Mouse (Mus musculus) layer of hippocampus, adult 9-10 months (tissue): ENCODE results near the gene Olfr54.
A peak's percentile ranks its signal among the peaks of the same experiment; 100 is the strongest.
"Not testable (repeated sequence)": the region's sequence is repeated elsewhere in the genome, so short reads cannot be mapped to it uniquely, and the experiment has no call there.

Source experiments
- DNase-seq: peaks from one replicate; pipeline ENCODE4 v3.0.0; 2022; ENCODE audit warnings: low spot score

The Olfr54 gene

GRCm38 (mm10) chr11:51013936-51014335, at the start of gene Olfr54:
TSS of gene Olfr54 (plus strand) at chr11:51014236.
- DNase-seq, result no peak

- DNase-seq, result no peak
These were observed 49.1 kb upstream of the Olfr54 start for GRCm38 (mm10) chr11:50964886-50965285.

GRCm38 (mm10) chr11:50966230-50966629, 47.8 kb upstream of the Olfr54 start, which contains the start of gene Olfr1378:
TSS of gene Olfr1378 (plus strand) at chr11:50966530.
- DNase-seq, result no peak

- DNase-seq, result no peak
These were observed 36.8 kb upstream of the Olfr54 start for GRCm38 (mm10) chr11:50977216-50977615.

GRCm38 (mm10) chr11:50981667-50982066, 32.4 kb upstream of the Olfr54 start, which contains the start of gene Olfr1377:
TSS of gene Olfr1377 (plus strand) at chr11:50981967.
- no peak for DNase-seq

- DNase-seq, result no peak
These were observed 10.7 kb upstream of the Olfr54 start, which contains the start of gene Olfr51 for GRCm38 (mm10) chr11:51003296-51003695. TSS of gene Olfr51 (plus strand) at chr11:51003596.

GRCm38 (mm10) chr11:51011821-51012220, 2.2 kb upstream of the Olfr54 start:
- DNase-seq, result no peak

- DNase-seq, result no peak
These were observed 2.3 kb downstream of the Olfr54 start for GRCm38 (mm10) chr11:51016341-51016740.

- DNase-seq, result not testable (repeated sequence)
These were observed 12.8 kb downstream of the Olfr54 start for GRCm38 (mm10) chr11:51026811-51027210.

- not testable (repeated sequence) for DNase-seq
These were observed 15.3 kb downstream of the Olfr54 start for GRCm38 (mm10) chr11:51029381-51029780.

GRCm38 (mm10) chr11:51030225-51030624, 16.2 kb downstream of the Olfr54 start:
- DNase-seq, result no peak

GRCm38 (mm10) chr11:51032851-51033250, 18.8 kb downstream of the Olfr54 start:
- DNase-seq, result no peak

- DNase-seq, result not testable (repeated sequence)
These were observed 20.1 kb downstream of the Olfr54 start for GRCm38 (mm10) chr11:51034141-51034540.

GRCm38 (mm10) chr11:51035951-51036350, 21.9 kb downstream of the Olfr54 start:
- no peak for DNase-seq

GRCm38 (mm10) chr11:51044776-51045175, 30.7 kb downstream of the Olfr54 start:
- DNase-seq, result not testable (repeated sequence)

- not testable (repeated sequence) for DNase-seq
These were observed 33.8 kb downstream of the Olfr54 start, which contains the start of gene Olfr1375 for GRCm38 (mm10) chr11:51047809-51048208. TSS of gene Olfr1375 (plus strand) at chr11:51048109.

- no peak for DNase-seq
These were observed 37.6 kb downstream of the Olfr54 start for GRCm38 (mm10) chr11:51051678-51052077.

- DNase-seq, result no peak
These were observed 39.2 kb downstream of the Olfr54 start for GRCm38 (mm10) chr11:51053230-51053629.

- peak; percentile 29 for DNase-seq
These were observed 45.1 kb downstream of the Olfr54 start, which contains the start of gene Zfp354a for GRCm38 (mm10) chr11:51059151-51059571. TSS of gene Zfp354a (plus strand) at chr11:51059257.

- no peak for DNase-seq
These were observed 45.6 kb downstream of the Olfr54 start for GRCm38 (mm10) chr11:51059640-51060039.

GRCm38 (mm10) chr11:51060981-51061380, 46.9 kb downstream of the Olfr54 start:
- DNase-seq, result no peak

GRCm38 (mm10) chr11:51063276-51063675, 49.2 kb downstream of the Olfr54 start:
- no peak for DNase-seq

GRCm38 (mm10) chr11:51063841-51064240, 49.8 kb downstream of the Olfr54 start:
- DNase-seq, result no peak
